Mouse (Mus musculus) regulatory T cell (primary cell): ENCODE results near the gene Echdc2.
"Not testable (repeated sequence)": the region's sequence is repeated elsewhere in the genome, so short reads cannot be mapped to it uniquely, and the experiment has no call there.

ENCODE experiments used
- in situ Hi-C: fragments of 300-600 bp; cut with MboI, MseI; formaldehyde crosslinking; loops from one replicate; pipeline ENCODE4 v1.15.1; 2025; ENCODE audit warnings: high pct_unique_total_duplicates

Gene Echdc2

DNA sequence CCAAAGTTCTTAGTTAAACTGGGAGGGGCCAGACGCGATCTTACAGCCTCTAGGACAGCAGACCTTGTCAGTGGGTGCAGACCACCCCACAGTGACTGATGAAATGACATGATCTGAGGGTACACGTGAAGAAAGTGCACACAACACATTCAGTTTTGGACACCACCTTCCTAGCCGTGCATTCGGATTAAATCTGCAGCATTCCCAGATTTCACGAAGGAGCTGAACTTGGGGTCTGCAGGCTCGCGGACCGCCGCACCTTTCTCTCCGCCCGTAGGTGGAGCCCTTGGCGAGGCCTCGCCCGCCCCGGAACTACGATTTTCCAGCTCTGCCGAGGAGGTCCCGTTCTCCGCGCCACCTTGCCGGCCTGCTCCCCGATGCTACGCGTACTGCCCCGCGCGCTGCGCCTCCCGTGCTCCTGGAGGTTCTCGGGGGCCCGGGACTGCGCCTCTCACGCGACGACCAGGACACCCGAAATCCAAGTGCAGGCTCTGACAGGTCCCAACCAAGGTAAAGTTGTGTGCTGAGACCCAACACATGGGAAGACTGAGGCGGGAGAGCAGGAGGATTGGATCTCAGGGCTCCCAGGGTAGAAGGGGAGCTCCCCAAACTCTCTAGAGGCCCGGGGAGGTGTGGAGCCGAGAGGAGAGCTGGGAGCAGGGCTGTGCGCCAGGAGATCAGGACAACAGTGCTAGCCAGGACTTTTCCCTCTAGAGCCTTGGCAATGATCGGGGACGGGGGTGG lies at the start of gene Echdc2:
Echdc2 (plus strand) TSS at position 286 of the 744 bp plus-strand sequence.
- in situ Hi-C loops = no loop called here

DNA sequence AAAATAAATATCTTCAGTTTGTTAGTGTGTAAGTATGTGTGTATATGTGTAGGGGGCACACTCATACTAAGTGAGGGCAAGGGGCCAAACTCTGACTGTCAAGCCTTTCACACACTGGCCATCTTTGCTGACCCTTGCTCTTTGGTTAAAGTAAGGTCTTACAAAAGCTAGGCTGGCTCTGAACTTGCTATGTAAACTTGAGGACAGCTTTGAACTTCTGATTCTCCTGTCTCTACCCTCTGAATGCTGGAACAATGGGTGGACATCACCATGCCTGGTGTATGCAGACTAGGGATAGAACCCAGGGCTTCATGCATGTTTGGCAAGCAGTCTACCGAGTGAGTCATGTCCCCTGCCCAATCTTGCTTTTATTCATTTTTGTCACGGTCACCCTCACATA lies 48.8 kb upstream of the Echdc2 start:
- in situ Hi-C loops = no loop called here

DNA sequence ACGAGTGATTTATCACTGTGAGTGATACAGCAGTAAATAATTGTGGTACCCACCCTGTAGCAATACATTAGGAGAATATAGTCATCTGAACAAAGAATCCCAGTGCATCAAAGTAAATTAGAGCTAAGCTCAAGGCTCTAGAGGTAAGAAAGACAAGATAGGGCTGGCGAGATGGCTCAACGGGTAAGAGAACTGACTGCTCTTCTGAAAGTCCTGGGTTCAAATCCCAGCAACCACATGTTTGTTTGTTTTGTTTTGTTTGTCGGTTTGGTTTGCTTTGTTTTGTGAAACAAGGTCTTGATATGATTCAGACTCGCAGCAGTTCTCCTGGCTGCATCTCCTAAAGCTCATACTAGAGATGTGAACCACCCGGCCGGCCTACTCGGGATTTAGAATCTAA lies 47.7 kb upstream of the Echdc2 start:
- in situ Hi-C loops = no loop called here

DNA sequence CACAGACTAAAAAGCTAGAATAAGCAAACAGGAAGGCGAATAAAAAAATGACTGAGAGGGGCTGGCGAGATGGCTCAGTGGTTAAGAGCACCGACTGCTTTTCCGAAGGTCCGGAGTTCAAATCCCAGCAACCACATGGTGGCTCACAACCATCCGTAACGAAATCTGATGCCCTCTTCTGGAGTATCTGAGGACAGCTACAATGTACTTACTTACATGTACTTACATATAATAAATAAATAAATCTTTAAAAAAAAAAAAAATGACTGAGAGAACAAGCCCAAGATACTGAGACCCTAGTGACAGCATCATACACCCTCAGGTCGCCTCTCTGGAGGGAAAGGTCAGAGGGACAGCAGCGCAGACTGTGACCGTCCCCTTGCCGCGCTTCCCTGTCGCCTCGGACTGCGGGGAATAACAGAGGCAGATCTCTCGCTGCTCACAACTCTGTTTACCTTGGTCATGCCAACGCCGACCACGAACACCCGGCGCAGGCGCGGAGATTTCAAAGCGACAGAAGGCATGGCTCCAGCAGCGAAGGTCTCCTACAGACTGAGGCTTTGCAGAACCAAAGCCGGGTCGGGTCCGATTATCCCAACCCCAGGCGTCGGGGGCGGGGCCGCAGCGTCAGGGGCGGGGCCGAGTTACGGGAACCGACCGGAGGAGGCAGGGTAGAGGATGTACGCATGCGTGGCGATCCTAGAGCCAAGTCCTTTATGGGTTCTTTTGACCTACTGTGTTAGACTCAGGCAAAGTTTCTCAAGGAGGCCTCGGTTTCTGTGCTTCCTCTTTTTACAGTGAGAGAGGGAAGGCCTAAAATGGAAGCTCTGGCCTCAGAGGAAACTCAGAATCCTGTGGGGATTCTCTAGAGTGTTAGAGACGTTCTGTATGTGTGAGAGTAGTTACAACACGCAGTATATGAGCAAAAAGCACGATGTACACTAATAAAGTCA lies 47.0 kb upstream of the Echdc2 start:
- in situ Hi-C loops = no loop called here

DNA sequence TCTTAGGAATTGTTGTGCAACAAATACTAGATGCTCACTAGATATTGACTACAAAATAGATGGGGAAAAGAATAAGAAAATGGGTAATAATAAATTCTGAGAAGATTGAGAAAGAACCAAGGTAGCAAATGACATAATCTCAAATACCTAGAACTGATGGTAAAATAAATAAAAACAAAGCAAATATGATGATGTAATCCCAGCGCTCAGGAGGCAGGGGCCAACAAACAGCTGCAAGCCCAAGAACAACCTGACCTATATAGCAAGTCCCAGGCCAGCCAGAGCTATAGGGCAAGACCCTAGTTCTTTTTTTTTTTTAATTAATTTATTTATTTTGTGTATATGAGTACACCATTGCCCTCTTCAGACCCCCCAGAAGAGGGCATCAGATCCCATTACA lies 41.1 kb upstream of the Echdc2 start:
- in situ Hi-C loops = no loop called here

DNA sequence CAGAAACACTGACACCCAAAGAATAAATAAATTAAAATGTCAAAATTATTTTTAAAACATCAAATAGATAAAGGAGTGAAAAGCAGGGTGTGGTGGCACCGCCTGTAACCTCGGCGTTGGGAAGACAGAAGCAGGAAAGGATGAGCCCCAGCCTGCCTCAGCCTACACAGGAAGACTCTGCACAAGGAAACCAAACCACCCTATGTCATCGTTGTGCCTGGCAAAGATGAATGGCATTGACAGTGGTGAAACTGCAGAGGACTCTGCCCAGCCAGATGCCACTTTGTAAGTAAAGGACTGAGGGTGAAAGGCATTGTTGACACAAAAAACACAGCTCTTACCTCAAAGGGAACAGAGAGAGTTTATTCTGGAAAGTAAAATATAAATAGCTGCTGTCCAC lies 39.0 kb upstream of the Echdc2 start:
- in situ Hi-C loops = no loop called here

DNA sequence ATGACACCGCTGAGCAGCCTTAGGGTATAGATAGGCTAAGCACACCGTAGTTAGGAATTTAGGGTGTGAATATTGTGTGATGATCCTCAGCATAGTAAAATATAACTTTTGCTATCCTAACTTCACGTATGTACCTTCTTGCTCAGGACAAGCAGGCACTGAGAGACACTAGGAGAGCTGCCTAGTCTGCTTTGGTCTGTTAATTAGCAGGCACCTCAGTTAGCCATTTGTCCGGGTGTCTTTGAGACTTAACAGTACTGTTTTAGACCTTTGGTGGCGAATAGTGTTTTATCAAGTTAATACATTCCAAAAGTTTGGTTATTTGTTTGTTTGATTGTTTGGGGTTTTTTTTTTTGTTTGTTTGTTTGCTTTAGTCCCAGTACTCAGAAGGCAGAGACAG lies 37.7 kb upstream of the Echdc2 start:
- in situ Hi-C loops = no loop called here

DNA sequence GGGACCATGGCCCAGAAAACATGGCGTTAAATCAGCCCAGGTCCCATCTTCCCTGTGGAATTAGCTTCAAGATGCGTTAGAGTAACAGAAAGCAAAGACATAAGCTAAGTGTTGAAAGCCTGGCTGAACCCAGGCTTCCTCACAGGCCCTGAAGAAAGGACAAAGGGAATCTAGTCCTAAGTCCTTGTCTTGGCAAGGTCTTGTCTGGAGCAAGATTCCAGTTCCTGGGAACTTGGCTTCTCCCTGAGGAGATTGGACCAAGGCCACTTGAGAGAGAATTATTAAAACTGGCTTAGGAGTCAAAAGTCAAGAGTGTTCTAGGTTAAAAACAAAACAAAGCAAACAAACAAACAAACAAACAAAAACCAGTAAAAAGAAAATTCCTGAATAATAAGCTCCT lies 36.9 kb upstream of the Echdc2 start:
- in situ Hi-C loops = no loop called here

DNA sequence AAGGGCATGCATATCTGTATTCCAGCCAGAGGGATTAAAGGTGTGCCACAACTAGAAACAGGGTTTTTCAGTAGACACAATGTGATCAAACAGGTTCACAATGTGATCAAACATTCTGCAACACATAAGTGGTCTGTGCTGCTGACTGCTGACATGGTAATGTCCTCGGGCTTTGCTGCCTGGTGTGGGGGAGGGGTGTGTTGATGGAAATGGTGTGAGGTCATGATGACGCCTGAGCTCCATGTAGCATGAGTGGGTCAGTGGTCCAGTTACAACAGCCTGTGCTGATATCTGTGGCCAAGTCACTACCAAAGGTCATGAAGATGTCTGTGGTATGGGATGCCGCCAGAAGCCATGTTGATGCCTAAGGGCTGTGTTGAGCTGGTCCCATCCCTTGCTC lies 34.8 kb upstream of the Echdc2 start:
- in situ Hi-C loops = no loop called here

DNA sequence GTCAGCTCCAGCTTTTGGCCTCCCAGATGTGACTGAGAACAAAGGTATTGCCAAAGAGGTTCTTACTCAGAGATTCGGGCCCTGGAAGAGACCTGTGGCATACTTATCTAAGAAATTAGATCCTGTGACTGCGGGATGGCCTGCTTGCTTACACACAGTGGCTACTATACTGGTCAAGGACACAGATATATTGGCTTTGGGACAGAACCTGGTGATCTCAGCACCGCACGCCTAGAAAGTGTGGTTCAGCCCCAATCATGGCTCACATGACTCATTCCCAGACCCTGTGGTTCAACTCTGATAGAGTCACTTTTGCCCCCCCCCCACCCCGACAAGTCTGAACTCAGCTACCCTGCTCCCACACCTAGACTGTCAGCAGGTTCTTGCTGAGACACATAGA lies 28.3 kb upstream of the Echdc2 start:
- in situ Hi-C loops = no loop called here

DNA sequence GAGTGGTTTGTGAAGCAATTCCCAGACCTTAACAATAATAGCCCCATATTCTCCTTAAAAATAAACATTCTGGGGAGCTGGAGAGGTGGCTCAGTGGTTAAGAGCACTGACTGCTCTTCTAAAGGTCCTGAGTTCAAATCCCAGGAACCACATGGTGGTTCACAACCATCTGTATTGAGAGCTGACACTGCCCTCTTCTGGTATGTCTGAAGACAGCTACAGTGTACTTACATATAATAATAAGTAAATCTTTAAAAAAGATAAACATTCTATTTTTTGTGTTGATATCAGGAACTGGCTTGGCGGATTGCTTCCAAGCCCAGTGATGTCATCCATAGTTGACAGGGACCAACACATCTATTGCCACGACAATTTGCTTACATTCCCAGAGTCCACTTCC lies 22.1 kb upstream of the Echdc2 start:
- in situ Hi-C loops = not testable (repeated sequence)

DNA sequence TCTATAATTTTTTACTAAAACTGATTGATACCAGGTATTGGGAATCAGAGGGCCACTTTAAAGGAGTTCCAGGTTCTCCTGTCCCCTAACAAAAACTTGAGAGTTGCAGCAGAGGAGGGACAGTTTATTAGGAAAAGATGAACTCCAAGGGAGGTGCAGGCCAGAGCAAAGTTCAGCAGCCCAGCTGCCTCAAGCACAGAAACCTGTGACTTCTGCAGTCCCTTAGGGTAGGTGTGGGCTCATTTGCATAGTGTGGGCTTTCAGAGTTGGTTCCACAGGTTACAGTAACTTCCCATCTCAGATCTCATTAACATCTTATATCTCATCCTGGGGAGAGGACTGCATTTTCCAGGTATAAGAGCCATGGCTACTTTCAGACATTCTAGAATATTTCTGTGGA lies 21.5 kb upstream of the Echdc2 start:
- in situ Hi-C loops = no loop called here

DNA sequence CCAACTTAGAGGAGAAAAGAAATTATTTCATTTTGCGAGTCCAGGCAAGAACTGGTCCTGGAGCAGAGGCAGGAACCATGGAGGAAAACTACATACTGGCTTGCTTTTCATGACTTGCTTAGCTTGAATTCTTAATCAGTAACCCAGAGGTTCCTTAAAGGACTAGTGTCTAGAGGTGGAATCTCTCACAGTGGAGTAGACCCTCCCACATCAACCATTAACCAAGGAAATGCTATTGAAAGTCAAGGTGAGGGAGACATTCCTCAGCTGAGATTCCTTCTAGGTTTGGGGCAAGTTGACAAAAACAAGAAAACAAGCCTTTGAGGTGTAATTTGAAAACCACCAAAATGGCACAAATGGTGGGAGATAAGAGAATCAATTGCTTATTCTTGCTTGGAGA lies 20.4 kb upstream of the Echdc2 start, which contains the start of gene Scp2:
Scp2 (minus strand) TSS at position 119 of the 400 bp plus-strand sequence.
- in situ Hi-C loops = no loop called here

DNA sequence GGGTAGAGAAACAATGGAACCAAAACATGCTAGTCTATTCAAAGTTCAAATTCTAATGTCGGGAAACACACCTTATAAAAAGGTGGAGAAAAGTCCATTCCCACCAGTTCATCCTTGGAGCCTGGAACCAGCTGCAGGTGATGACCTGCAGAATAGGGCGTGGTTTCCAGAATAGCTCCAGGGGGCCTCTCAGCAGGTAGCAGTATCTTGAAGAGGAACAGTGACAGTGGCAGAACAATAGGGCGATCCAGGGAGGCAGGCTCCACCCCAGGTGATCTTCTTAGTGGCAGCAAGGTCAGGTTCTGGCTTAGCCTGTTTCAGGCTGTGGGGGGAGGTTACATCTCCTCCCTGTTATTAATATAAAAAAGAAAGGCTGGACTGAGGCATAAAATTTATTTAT lies 19.7 kb upstream of the Echdc2 start:
- in situ Hi-C loops = not testable (repeated sequence)

DNA sequence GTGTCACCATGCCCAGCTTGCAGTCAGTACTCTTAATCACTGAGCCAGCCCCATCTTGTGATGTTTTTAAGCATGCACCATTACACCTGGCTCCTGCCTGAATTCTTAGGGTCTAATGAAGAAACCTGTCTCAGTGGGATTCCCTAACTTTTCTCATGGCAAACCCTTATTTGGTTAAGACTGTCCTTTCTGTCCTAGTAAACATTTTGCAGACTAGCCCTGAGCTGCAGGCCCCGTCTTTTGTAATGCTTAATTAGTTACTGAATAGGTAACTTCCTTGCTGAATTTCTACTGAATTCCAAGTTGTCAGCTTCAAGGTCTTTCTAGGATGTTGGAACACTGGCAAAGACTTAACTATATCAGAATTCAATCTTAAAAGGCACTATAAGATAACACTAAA lies 10.1 kb upstream of the Echdc2 start:
- in situ Hi-C loops = not testable (repeated sequence)

DNA sequence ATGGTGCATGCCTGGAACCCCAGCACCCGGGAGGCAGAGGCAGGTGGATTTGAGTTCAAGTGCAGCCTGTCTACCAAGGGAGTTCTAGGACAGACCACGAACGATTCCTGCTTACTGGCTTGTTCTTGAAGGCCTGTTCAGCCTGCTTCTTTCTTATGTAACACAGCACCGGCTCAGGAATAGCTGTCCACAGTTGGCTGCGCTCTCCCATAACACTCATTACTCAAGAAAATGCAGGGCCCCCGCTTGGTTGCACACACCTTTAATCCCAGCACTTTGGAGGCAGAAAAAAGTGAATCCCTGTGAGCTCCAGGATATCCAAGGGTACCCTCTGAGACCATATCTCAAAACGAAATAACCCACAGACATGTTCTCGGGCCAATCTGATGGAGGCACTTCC lies 3.3 kb upstream of the Echdc2 start:
- in situ Hi-C loops = no loop called here

DNA sequence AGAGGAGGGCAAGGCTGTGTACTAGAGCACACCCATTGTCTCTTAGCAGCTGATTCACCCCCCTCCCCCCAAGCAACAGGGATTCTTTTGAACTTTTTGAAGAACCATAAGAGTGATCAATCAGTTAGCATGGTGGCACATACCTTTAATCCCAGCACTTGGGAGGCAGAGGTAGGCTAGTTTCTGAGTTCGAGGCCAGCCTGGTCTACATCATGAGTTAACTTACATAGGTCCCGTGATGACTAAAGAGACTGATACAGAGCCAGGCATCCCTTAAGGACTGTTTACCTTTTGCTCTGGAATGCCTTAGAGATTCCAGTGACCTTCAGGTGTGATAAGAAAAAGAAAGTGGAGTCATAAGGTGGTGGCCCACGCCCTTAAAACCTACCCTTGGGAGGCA lies 1.9 kb upstream of the Echdc2 start:
- in situ Hi-C loops = no loop called here

DNA sequence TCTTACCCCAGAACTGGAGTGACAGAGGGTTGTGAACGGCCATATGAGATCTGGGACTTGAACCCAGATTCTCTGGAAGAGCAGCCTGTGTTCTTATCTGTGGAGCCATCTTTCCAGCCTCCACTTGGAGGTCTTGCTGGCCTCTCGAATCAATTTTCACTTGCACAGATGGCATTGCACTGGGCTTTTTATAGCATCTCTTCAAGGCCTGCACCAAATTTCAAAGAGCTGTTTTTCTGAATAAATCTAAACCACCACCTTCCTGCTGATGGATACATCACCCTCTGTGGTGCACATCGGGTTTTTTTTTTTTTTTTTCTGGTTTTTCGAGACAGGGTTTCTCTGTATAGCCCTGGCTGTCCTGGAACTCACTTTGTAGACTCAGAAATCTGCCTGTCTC lies 1.6 kb downstream of the Echdc2 start:
- in situ Hi-C loops = no loop called here

DNA sequence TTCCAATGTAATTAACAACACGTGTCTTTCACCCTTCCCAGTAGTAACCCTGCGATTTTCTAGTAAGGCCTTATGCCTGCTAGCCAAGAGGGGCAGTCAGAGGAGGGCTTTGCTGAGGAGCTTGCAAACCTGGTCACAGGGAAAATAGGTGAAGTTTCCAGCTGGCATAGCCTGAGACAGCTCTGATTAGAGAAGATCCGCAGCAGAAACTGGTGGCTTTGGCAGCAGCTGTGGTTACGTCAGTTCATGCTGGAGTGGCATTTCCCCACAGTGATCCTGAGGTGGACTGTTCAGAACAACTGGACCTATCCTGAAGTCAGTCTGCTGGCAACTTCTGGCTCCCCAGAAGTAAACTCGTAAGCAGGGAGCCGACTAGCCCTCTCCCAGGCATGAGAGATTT lies 2.8 kb downstream of the Echdc2 start:
- in situ Hi-C loops = no loop called here

DNA sequence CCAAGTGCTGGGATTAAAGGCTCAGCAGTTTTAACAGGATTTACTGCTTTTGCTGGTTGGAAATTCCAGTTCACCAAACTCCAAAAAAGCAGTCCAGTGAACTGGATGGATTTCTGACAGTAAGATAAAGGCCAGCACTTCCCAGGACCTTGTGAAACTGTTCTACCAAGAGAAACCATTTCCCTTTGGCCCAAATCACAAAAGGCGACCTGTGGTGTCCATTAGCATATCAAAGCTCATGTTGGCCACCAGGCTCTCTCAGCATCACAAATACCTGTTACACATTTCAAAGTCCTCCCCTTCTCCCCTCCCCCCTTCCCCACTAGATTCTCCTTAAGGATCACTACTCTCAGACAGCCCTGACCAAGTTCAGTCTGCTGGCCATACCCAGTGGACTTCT lies 17.0 kb downstream of the Echdc2 start:
- in situ Hi-C loops = no loop called here

DNA sequence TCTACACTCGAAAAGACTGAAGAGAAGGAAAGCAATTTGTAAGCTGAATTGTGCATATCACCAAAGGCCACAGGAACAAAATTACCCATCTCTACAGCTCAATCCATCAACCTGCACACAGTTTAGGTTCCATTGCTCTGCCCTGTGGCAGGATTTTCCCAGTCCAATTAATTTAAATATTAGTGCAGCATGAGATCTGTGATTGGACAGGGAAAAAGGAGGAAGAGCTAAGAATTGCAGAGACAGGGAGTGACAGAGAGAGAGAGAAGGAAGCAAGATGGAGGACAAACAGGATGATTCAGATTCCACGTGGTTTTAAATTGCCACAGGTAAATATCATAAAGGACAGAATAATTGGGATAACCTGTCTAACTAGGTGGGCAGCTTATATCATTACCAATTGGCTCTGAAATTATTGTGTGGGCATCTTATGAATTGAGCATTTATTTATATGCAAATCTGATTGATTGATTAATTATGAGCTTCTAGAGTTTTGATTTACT lies 27.6 kb downstream of the Echdc2 start:
- in situ Hi-C loops = no loop called here

DNA sequence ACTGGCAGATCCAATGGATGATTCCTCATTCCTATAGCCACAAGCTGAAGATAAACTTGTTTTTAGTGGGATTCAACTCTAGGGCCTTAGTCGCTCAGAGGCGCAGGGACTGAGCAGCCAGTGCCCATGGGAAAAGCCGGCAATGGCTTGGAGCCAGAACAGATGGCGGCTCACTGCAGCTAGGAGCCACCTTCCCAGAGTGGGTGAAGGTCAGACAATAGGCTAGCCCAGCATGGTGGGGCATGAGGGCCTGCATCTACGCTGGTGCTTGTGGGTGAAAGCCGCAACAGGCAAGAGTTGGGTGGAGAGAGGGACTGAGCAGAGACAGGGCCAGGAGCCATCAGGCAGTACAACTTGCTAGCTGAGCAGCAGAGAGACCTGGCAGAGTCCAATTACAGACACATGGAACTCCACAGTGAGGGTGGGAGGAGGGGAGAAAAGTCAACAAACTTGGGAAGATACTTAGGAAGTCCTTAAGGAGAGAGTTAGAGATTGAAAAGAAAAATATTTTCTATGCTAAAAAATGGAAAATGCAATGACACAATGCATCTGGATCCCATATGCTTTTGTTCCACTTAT lies 31.1 kb downstream of the Echdc2 start:
- in situ Hi-C loops = no loop called here
